Mouse (Mus musculus): ENCODE measurements at regions not wholly inside any gene's neighbourhood (a gene's known extent, or its start where the extent isn't known, plus 50 kb on each side); places are given as distances from the start of the nearest gene placed in this dataset.
"Not testable (repeated sequence)": the region's sequence is repeated elsewhere in the genome, so short reads cannot be mapped to it uniquely, and the experiment has no call there.

DNA sequence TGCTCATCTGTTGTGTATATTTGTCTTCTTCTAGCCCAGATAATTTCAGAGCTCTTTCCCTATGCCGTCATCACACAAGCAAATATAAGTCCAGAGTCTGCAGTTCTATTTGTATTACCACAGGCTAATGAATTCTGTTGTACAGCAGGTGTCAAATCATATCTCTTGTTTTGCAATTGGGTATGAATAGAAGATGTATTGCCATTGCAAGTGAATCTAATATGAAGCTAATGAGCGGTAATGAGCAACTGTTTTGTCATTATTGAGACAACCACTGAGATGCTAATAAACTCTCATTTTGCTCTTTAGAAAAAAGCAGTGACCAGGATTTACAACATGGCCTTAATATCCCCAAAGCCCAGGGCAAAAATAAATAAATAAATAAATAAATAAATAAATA is 73.5 kb upstream of the Vrk2 start:
- no peaks in the 10 kb centered on the region for H3K4me1 ChIP-seq (ENCODE audit: control insufficient read depth, insufficient read depth)
- no peak overlapping the region for H3K9ac ChIP-seq (replicated peaks; ENCODE audit: low read depth, low read length)
- no peak overlapping the region for H3K4me3 ChIP-seq (ENCODE audit: low read depth, low read length)
- ATAC-seq (ENCODE audit: insufficient read depth, low read depth) (no peak), DNase-seq (ENCODE audit: low spot score) (no peak)
- H3K27me3 ChIP-seq (ENCODE audit: control insufficient read depth, insufficient read depth, low read length): no peaks in the 10 kb centered on the region
- 85% methylated on average over 2 of the region's 2 CpGs for WGBS
- no peaks in the 10 kb centered on the region for H3K36me3 ChIP-seq (replicated peaks; ENCODE audit: control insufficient read depth, insufficient read depth, low read length)
- no peak for TF ChIP-seq CTCF (IDR thresholded peaks at IDR 0.05; ENCODE audit: low read depth)
- TF ChIP-seq EP300 (IDR thresholded peaks at IDR 0.05; ENCODE audit: low read depth): no peak
- H3K9me3 ChIP-seq (replicated peaks; ENCODE audit: control insufficient read depth, low read length): no peaks in the 10 kb centered on the region
- no peak overlapping the region for H3K27ac ChIP-seq (ENCODE audit: low read depth)
- no peak overlapping the region for H3K4me2 ChIP-seq (ENCODE audit: low read depth, low read length)

DNA sequence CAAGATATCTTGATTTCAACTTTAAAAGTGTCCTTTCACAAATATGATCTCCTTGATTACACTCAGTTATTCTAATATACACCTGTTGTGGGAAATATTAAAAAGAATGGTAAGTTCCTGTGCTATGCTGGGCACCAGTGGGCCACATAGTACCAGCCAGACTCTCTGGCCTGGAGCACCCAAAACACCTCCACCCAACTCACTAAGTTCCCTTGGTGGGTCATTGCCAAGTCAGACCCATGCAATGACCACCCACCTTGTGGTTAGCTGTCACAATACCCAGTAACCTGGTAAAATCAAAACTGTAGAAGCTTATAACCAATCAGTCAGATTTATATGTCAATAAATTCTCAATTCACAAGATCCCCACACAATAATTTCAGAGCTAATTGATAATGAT is 67.1 kb upstream of the Vrk2 start:
- H3K36me3 ChIP-seq (replicated peaks; ENCODE audit: control insufficient read depth, insufficient read depth, low read length): no peaks in the 10 kb centered on the region
- no peak overlapping the region for H3K4me2 ChIP-seq (ENCODE audit: low read depth, low read length)
- H3K4me1 ChIP-seq (ENCODE audit: control insufficient read depth, insufficient read depth): no peaks in the 10 kb centered on the region
- H3K27ac ChIP-seq (ENCODE audit: low read depth): no peak overlapping the region
- DNase-seq (ENCODE audit: low spot score): no peak
- ATAC-seq (ENCODE audit: insufficient read depth, low read depth): no peak
- H3K9me3 ChIP-seq (replicated peaks; ENCODE audit: control insufficient read depth, low read length): no peaks in the 10 kb centered on the region
- H3K9ac ChIP-seq (replicated peaks; ENCODE audit: low read depth, low read length): no peak overlapping the region
- TF ChIP-seq EP300 (IDR thresholded peaks at IDR 0.05; ENCODE audit: low read depth) (no peak), CTCF (IDR thresholded peaks at IDR 0.05; ENCODE audit: low read depth) (no peak)
- H3K27me3 ChIP-seq (ENCODE audit: control insufficient read depth, insufficient read depth, low read length): no peaks in the 10 kb centered on the region
- no peak overlapping the region for H3K4me3 ChIP-seq (ENCODE audit: low read depth, low read length)

DNA sequence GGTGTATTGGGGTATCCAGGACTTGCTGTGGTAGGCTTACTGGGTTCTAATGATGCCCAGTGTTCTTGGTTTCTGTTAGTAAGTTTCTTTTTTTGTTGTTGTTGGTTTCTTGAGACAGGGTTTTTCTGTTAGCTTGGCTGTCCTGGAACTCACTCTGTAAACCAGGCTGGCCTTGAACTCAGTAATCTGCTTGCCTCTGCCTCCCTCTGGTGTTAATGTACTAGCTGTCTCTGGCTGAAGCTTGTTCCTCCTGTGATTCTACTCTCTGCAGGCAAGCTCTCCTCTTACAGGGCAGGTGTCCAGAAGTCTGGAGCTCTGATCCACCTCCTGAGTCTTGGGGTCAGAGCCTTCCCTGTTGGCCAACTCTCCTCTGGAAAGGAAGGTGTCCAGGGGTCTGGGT is 55.4 kb upstream of the Vrk2 start:
- ATAC-seq (ENCODE audit: insufficient read depth, low read depth); H3K9ac ChIP-seq (replicated peaks; ENCODE audit: low read depth, low read length); H3K4me1 ChIP-seq (ENCODE audit: control insufficient read depth, insufficient read depth); DNase-seq (ENCODE audit: low spot score); H3K27ac ChIP-seq (ENCODE audit: low read depth); H3K4me2 ChIP-seq (ENCODE audit: low read depth, low read length); H3K9me3 ChIP-seq (replicated peaks; ENCODE audit: control insufficient read depth, low read length); H3K4me3 ChIP-seq (ENCODE audit: low read depth, low read length); H3K36me3 ChIP-seq (replicated peaks; ENCODE audit: control insufficient read depth, insufficient read depth, low read length); H3K27me3 ChIP-seq (ENCODE audit: control insufficient read depth, insufficient read depth, low read length): not testable (repeated sequence)
